Mouse (Mus musculus) natural killer cell, adult 2 months (primary cell): ENCODE measurements around the gene Armcx5.
"Not testable (repeated sequence)": the region's sequence is repeated elsewhere in the genome, so short reads cannot be mapped to it uniquely, and the experiment has no call there.

Experiments used
- DNase-seq, 2 experiments: peaks; one replicate each; pipeline ENCODE4 v3.0.0; 2022; ENCODE audit warnings: low spot score in 2 of 2

The Armcx5 gene

DNA sequence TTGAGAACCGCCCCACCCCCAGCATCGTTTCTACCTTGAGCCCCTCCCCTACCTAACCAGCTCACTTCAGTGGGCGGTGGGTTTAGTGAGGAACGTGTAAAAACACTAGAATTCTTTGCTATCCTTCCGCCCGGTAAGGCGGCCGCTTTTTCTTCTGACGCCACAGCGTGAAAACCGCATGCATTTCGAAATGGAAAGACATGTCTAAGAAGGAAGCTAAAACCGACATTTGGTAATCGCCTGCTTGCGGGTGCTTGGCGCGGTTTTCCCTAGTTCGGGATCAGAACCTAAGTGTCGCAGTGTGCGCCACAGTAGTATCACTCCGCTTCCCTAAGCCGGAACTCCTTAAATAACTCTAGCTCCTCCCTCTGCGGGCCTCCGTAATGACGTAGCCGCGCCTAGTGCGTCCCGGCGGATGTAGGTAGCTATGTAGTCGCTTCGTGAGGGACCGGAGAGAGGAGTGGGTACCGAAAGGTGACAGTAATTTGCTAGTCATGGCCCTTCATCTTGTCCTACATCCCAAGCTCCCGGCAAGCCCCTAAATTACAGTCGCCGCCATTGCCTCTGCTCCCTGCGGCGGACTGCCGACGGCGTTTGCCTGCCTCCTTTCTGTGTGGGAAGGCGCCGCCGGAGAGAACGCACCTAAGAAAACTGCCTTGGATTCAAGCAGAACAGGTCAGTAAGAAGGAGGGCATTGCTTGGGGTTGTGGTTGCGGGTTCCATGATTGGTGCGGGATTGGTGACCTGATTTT, at the start of gene Armcx5, which contains the start of gene Gprasp1:
TSS of gene Armcx5 (plus strand) at position 430 of the 752 bp plus-strand sequence.
TSS of gene Gprasp1 (plus strand) at position 430 of the 752 bp plus-strand sequence.
- DNase-seq, result peak; percentile 78 to 84

DNA sequence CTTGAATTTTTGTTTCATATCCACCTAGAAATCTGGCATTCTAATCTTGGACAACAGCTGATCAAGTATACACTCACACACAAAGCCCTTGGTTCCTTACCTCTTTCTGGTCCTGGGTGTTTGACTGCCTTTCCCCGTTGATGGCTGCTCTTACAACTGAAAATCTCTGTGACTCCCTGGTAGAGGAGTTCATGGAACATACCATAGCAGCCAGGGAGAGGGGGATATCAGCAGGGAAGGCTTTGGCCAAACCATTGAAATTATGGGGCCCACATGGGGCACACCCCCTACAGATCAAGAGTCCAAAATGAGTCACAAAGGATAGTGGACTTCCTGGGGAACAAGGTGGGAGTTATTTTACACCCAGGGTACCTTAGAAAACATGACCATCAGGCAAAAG, 48.9 kb upstream of the Armcx5 start, which contains the start of gene Tcp11x2:
TSS of gene Tcp11x2 (minus strand) at position 158 of the 400 bp plus-strand sequence.
- DNase-seq, result no peak

DNA sequence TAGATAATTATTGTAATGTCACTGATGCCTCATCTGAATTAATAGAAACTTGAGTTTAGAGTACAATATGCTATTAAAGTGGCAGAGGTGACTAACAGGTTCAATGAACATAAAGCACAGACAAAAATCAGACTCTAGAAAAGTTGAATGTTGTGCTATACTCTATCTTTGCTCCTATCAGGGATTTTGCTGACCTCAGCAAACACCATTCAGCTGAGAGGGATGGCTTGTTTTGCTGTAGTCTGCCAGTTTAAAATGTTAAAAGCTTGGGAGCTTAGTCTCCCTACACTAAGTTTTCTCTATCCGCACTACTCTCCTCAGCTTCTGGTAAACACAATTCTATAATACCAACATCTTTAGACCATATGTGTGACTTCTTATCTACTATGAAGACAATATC, 39.4 kb upstream of the Armcx5 start:
- no peak for DNase-seq

GRCm38 (mm10) chrX:135704349-135704748, 38.2 kb upstream of the Armcx5 start:
- DNase-seq, result no peak

- no peak for DNase-seq
Measured at GRCm38 (mm10) chrX:135712845-135713244, 29.7 kb upstream of the Armcx5 start.

- DNase-seq, result peak; percentile 32 to 55
Measured at GRCm38 (mm10) chrX:135725161-135725560, 17.4 kb upstream of the Armcx5 start, which contains the start of gene Tmsb15a. TSS of gene Tmsb15a (minus strand) at chrX:135725261.

DNA sequence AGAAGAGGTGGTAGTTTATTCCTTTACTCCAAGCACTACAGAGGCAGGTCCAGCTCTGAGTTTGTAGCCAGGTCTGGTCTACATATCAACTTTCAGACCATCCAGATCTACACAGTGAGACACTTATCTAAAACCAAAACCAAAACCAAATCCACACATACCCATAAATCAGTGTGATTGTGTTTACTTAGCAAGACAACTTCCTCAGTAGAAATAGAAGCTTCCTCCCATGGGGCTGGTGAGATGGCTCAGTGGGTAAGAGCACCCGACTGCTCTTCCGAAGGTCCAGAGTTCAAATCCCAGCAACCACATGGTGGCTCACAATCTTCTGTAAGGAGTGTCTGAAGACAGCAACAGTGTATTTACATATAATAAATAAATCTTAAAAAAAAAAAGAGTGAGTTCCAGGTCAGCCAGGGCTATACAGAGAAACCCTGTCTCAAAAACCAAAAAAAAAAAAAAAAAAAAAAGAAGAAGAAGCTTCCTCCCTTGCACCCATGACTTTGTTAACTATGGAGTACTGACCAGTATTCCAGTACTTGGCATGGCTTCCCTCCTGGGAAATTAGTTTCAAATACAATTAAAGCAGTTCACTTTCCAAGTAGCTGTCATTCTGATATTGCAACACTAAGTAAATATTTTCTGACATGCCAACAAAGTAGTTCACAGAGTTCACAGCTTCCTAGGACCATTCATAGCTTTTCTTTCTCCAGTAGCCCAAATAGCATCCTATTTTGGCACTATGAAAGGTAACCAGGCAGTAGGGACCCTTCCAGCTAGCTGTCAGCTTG, 3.6 kb upstream of the Armcx5 start:
- peak in 1 of 2 experiments; percentile 38 for DNase-seq

GRCm38 (mm10) chrX:135743056-135743355, 473 bp downstream of the Armcx5 start:
- DNase-seq, result no peak

GRCm38 (mm10) chrX:135745376-135745775, 2.8 kb downstream of the Armcx5 start:
- DNase-seq, result not testable (repeated sequence)

DNA sequence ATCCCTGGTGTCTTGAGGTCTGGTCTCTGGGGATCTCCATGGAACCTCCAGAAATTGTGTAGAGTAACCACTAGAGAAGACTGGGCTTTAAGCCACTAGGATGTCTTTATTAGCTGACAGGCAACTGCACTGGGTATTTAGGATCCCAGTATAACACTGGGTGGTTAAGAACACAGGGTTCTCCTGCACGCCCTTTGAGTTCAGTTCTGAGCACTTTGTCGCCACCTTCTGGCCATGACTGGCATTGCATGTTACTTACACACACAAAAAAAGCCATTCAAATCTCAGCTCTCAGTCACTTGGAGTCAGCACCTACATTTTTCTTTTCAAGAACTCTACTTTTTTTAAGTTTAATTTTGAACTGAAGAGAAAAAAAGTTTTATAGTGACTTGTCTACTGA, 10.3 kb downstream of the Armcx5 start:
- peak; percentile 51 to 62 for DNase-seq

DNA sequence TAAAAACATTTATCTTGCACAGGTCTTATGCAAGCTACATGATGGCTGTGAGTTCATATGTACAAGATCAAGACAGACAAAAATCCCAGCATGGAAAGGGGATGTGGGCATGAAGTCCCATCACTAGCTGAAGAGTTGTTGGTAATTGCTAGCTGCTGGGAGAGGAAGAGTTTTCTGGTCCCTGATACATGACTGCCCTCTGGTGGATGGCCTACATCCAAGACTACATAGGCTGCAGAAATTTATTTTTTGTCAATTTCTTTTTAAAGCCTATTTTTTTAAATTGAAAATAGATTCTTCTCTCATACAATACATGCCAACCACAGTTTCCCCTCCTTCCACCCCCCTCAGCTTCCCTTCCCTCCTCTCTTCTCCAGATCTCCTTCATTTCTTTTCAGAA, 19.2 kb downstream of the Armcx5 start:
- peak in 1 of 2 experiments; percentile 1 for DNase-seq

GRCm38 (mm10) chrX:135768043-135768548, 25.6 kb downstream of the Armcx5 start:
- DNase-seq, result no peak

- no peak for DNase-seq
Measured at GRCm38 (mm10) chrX:135768565-135768964, 26.0 kb downstream of the Armcx5 start.

- DNase-seq, result no peak
Measured at GRCm38 (mm10) chrX:135791536-135791935, 49.0 kb downstream of the Armcx5 start.

DNA sequence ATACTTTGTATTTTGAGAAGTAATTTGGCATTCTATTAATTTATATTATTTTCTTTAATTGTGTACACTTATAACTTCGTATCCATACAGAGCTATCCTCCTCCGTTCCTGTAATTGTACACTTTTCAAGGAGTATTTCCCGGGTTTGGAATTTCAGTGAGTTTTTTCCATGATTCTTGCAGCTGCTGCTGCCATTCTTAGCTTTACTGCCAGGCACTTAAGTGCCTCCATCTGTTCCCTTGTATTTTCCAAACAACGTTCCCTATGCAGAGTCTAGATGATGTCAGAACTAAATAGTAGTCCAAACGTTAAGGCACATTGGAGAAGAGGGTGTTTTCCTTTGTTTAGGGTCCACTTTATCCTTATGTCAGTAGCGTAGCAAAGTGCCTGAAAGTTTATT, 49.8 kb downstream of the Armcx5 start:
- DNase-seq, result no peak

DNA sequence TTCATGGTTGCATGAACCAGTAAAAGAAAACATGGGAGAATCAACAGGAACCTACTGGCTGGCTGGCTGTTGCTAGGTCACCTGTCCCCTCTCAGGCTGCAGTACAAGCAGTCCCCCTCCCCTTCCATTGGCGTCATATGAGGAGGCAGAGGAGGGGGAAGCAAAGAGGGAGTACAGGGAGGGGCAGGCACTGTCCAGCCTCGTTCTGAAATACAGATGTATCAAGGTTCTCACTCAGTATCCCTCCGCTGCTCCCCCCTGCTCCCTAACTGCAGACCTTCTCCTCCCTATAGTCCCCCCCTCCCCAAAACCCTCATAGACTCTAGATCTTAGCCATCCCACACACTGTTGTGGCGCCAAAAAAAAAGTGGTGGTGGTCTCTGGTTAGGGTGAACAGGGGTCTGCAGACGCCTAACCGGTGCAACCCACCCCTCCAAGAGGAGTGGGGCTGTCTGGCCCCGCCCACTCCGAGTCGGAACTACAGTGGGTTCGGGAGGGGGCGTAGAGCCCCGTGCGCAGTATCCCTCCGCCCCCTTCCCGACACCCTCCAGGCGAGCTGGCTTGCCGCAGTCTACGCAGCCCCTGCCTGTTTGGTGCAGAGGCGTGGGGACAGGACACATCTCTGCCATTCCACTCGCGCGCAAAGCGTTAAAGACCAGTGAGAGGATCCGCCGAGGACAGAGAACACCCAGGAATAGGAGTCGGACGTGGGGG, 53.2 kb downstream of the Armcx5 start:
- peak in 1 of 2 experiments; percentile 13 for DNase-seq

DNA sequence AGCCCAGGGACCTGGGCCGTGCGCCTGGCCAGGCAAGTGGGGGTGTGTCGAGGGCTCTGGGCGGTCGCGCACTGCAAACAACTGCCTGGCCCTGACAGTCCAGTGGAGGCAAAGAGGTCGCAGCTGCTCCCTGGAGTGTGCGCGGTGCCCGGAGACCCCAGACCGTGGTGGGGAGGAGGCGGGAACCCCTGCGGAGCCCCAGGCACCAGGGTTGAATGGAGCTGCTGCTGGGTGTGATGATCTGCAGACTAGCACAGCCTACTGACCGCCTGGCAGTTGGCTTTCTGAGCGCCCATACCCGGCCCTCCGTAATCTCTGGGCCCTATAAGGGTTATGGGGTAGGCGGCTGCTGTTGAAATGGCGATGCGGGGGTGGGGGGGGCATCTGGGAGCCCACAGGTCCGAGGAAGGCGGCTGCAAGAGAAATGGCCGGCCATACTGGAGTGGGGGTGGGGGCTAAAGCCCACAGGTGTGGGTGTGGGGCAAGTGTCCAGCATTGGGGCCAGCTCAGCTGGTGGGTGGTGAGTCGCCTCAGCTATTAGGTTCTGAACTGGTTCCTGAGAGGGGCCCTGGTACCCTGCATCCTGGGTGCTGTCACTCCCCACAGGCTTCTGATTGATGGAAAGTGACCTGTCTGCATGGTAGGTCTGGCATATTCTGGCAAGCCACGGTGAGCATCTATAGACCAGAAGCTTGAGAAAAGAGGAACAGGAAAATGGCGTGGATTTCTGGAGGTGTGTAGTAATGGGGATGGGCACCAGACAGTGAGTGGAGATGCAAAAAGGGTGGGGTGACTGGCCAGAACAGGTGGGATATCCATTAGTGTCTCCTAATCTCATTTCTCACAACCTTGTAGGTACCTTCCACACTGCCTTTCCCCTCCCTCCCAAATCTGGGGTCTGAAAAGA, 54.0 kb downstream of the Armcx5 start:
- not testable (repeated sequence) for DNase-seq
